Mouse (Mus musculus) right cerebral cortex, adult 2 months (tissue): Measurements from ENCODE around the gene Cpne7.

Experiments used
- DNase-seq, 2 experiments: peaks; one replicate each; pipeline ENCODE4 v3.0.0; 2021 to 2022; ENCODE audit warnings: low spot score in 2 of 2

Cpne7 gene

GRCm38 (mm10) chr8:123117127-123117731, at the start of gene Cpne7:
TSS of gene Cpne7 (plus strand) at chr8:123117374.
- DNase-seq, result no peak

GRCm38 (mm10) chr8:123071176-123071575, 46.0 kb upstream of the Cpne7 start:
- DNase-seq, result no peak

- DNase-seq, result no peak
Observed at GRCm38 (mm10) chr8:123077213-123077612, 40.0 kb upstream of the Cpne7 start.

GRCm38 (mm10) chr8:123082993-123083392, 34.2 kb upstream of the Cpne7 start:
- no peak for DNase-seq

- peak in 1 of 2 experiments; percentile 35 for DNase-seq
Observed at GRCm38 (mm10) chr8:123083610-123084009, 33.6 kb upstream of the Cpne7 start.

- DNase-seq, result no peak
Observed at GRCm38 (mm10) chr8:123087289-123087688, 29.9 kb upstream of the Cpne7 start.

GRCm38 (mm10) chr8:123097216-123097615, 20.0 kb upstream of the Cpne7 start:
- DNase-seq, result peak in 1 of 2 experiments; percentile 20

GRCm38 (mm10) chr8:123097786-123098584, 19.2 kb upstream of the Cpne7 start:
- DNase-seq, result peak in 1 of 2 experiments; percentile 20

GRCm38 (mm10) chr8:123100288-123100687, 16.9 kb upstream of the Cpne7 start:
- no peak for DNase-seq

GRCm38 (mm10) chr8:123101244-123101643, 15.9 kb upstream of the Cpne7 start:
- no peak for DNase-seq

GRCm38 (mm10) chr8:123101735-123102685, 15.2 kb upstream of the Cpne7 start, which contains the start of gene Rpl13:
TSS of gene Rpl13 (plus strand) at chr8:123102350.
- DNase-seq, result peak; percentile 97 to 99

GRCm38 (mm10) chr8:123102855-123103254, 14.3 kb upstream of the Cpne7 start:
- DNase-seq, result peak in 1 of 2 experiments; percentile 16

GRCm38 (mm10) chr8:123103285-123103684, 13.9 kb upstream of the Cpne7 start:
- no peak for DNase-seq

GRCm38 (mm10) chr8:123104046-123104767, 13.0 kb upstream of the Cpne7 start:
- no peak for DNase-seq

- DNase-seq, result no peak
Observed at GRCm38 (mm10) chr8:123105553-123106326, 11.4 kb upstream of the Cpne7 start.

- DNase-seq, result no peak
Observed at GRCm38 (mm10) chr8:123106531-123106930, 10.6 kb upstream of the Cpne7 start.

- DNase-seq, result no peak
Observed at GRCm38 (mm10) chr8:123108010-123108409, 9.2 kb upstream of the Cpne7 start.

- DNase-seq, result no peak
Observed at GRCm38 (mm10) chr8:123108953-123109352, 8.2 kb upstream of the Cpne7 start.

- no peak for DNase-seq
Observed at GRCm38 (mm10) chr8:123110649-123111048, 6.5 kb upstream of the Cpne7 start.

- DNase-seq, result no peak
Observed at GRCm38 (mm10) chr8:123112892-123113291, 4.3 kb upstream of the Cpne7 start.
